Mouse (Mus musculus) ES-E14 (cell line): ENCODE measurements around the gene Setd1a.

Experiments
- CHD2 ChIP-seq: IDR thresholded peaks from 2 replicates; pipeline ENCODE4 v1.6.1; 2014; ENCODE audit warnings: mild to moderate bottlenecking, low read depth, low read length, inconsistent platforms
- HCFC1 ChIP-seq: IDR thresholded peaks from 2 replicates; pipeline ENCODE4 v1.6.1; 2012; ENCODE audit warnings: low read length, inconsistent platforms, borderline replicate concordance; ENCODE audit not compliant: insufficient read depth
- ZC3H11A ChIP-seq: IDR thresholded peaks from 2 replicates; pipeline ENCODE4 v1.6.1; 2012; ENCODE audit warnings: low read depth, mild to moderate bottlenecking, inconsistent platforms, low read length, borderline replicate concordance
- ZNF384 ChIP-seq: IDR thresholded peaks from 2 replicates; pipeline ENCODE4 v1.6.1; 2012; ENCODE audit warnings: low read depth, low read length, inconsistent platforms

DNA sequence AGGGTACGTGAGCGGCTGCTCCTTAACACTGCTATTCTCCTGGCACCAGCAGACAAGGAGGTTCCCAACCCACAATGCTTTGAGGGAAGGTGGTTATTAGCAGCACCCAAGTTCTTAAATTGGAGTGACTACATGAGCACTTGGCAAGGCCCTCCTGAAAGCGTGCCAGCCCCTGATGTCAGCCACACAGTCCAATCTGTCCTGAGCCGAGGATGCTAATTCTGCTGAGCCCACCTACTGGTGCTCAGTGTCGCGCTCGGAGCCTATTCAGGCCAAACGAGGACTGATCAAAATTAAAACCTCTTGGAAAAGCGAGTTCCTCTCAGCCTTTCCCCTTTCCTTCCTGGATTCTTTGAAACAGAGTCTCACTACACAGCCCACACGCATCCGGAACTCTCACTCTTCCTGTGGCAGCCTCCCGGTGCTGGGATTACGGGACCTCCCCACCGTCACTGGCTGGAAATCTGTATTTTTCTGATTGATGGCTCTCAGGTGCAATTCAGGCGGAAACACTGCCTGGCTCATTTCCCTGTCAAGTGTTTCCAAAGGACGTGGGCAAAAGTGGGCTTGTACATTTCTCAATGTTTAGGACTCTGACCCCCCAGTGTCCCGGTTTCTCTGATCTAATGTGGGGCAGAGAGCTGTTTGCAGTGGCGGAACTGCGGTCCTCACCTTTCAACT lies 37.9 kb downstream of the Setd1a start:
- TF ChIP-seq ZC3H11A (no peak), HCFC1 (no peak), CHD2 (no peak), ZNF384 (no peak)
